Comparison of ENCODE assay signal across 9 mouse cellular contexts in genomic region chr6:72534035-72534809, GRCm38 (mm10). TPM values are rescaled to one million over a fixed set of nuclear protein-coding genes. Genes with fewer than 3 reads are reported as not detected.
A peak's percentile ranks its signal among the peaks of the same experiment; 100 is the strongest.
DNase-seq lines count a peak whose midpoint lies in the region; ATAC-seq and TF ChIP-seq lines count a peak whose summit lies in the region.
"Had no signal": no experiment of that assay in that cellular context is flagged by ENCODE, and none has a peak within 500 bp of the region (broad histone marks: within the 10 kb centered on the region; RNA-seq: fewer than 3 reads in every experiment).

No protein-coding gene starts in this region.

- H3K27ac ChIP-seq in forebrain, embryonic 11.5 days (ENCODE audit: low read depth, low read length) = no peak overlapping the region
- no peak overlapping the region for H3K27ac ChIP-seq in layer of hippocampus, adult 2 months
- H3K27ac ChIP-seq: macrophage had no signal

- DNase-seq in MEL-GATA-1-ER (ENCODE audit: extremely low read depth, low read depth) = peak; percentile 63
- peak; percentile 36 for DNase-seq in c-Kit-negative CD71-positive TER-119-positive erythroid progenitor cells, embryonic 14.5 days (ENCODE audit: low read depth, low spot score)
- DNase-seq in forebrain, embryonic 11.5 days (ENCODE audit: low spot score) = peak; percentile 83
- DNase-seq in heart, postnatal 14 days = peak; percentile 70 to 86
- peak; percentile 62 to 69 for DNase-seq in layer of hippocampus, adult 2 months (ENCODE audit: low spot score in 2 of 2)
- peak; percentile 73 for DNase-seq in lung, postnatal 14 days
- peak; percentile 73 for DNase-seq in retina, postnatal 7 days (ENCODE audit: low read depth, low spot score)
- DNase-seq in urinary bladder, adult 2 months (ENCODE audit: low spot score) = no peak

- peak; percentile 99 for TF ChIP-seq CTCF in layer of hippocampus, adult 2 months (conservative IDR thresholded peaks at IDR 0.05)

- ATAC-seq in forebrain, embryonic 11.5 days (replicated peaks; ENCODE audit: low FRiP score) = peak; percentile 71

- 35% methylated on average over 9 of the region's 9 CpGs for WGBS in forebrain, embryonic 11.5 days

- H3K4me3 ChIP-seq in forebrain, embryonic 11.5 days (ENCODE audit: low read depth, low read length) = no peak overlapping the region
- H3K4me3 ChIP-seq in layer of hippocampus, adult 2 months = no peak overlapping the region

- no peaks in the 10 kb centered on the region for H3K27me3 ChIP-seq in forebrain, embryonic 11.5 days (ENCODE audit: control insufficient read depth, insufficient read depth, low read length)

- no peaks in the 10 kb centered on the region for H3K9me3 ChIP-seq in forebrain, embryonic 11.5 days (ENCODE audit: control insufficient read depth, low read length)

- H3K36me3 ChIP-seq in forebrain, embryonic 11.5 days (ENCODE audit: control insufficient read depth, insufficient read depth, low read length) = no peaks in the 10 kb centered on the region

- intact Hi-C loops in heart, postnatal 14 days (cut with DNase I) = loop anchor here (2.0 kb wide), 1 partner anchor 95 kb away; the partner anchor contains the start of gene Mat2a

- no peak overlapping the region for H3K9ac ChIP-seq in forebrain, embryonic 11.5 days (ENCODE audit: low read length)

- peaks cover 7% of the 10 kb centered on the region; the same call in 1 of the 2 replicates for H3K4me1 ChIP-seq in forebrain, embryonic 11.5 days (replicated peaks; ENCODE audit: control insufficient read depth, insufficient read depth, low read length)

- no peak overlapping the region for H3K4me2 ChIP-seq in forebrain, embryonic 11.5 days (ENCODE audit: low read depth, low read length, severe bottlenecking)

RNA-seq across cellular contexts. Expression of gene Capg, which starts 10.0 kb away (rescaled TPM):
- 7.1 and 8.4 TPM in 2 replicates for polyA plus RNA-seq in forebrain, embryonic 11.5 days (2014; fragmentation: Nextera tagmentation; extraction: Ambion mirVana)
- total RNA-seq in heart, postnatal 14 days (2021) = 10 to 100 TPM in 1 of 2 experiments, 1 to 10 TPM in 1; 9.9 to 10.0 TPM
- 1 to 10 TPM; 2.5 to 2.8 TPM for total RNA-seq in layer of hippocampus, adult 2 months (2021)
- 115 and 129 TPM in 2 replicates for polyA plus RNA-seq in urinary bladder, adult 2 months (2012; rRNA removed)

RNA-seq across cellular contexts. Expression of gene Sh2d6, which starts 12.7 kb away (rescaled TPM):
- polyA plus RNA-seq in forebrain, embryonic 11.5 days (2014; fragmentation: Nextera tagmentation; extraction: Ambion mirVana) = 0.36 and 0.51 TPM in 2 replicates
- total RNA-seq in heart, postnatal 14 days (2021) = under 1 TPM in 1 of 2 experiments, not detected in 1; 0.29 TPM
- total RNA-seq in layer of hippocampus, adult 2 months (2021) = under 1 TPM; 0.49 to 0.56 TPM
- 2.2 and 2.8 TPM in 2 replicates for polyA plus RNA-seq in urinary bladder, adult 2 months (2012; rRNA removed)
